Mouse (Mus musculus): ENCODE measurements around the gene Taar7b. TPM values are rescaled to one million over a fixed set of nuclear protein-coding genes. Genes with fewer than 3 reads are reported as not detected.

The Taar7b gene
- polyA plus RNA-seq, 1 experiment from 2014 or later, result not detected

DNA sequence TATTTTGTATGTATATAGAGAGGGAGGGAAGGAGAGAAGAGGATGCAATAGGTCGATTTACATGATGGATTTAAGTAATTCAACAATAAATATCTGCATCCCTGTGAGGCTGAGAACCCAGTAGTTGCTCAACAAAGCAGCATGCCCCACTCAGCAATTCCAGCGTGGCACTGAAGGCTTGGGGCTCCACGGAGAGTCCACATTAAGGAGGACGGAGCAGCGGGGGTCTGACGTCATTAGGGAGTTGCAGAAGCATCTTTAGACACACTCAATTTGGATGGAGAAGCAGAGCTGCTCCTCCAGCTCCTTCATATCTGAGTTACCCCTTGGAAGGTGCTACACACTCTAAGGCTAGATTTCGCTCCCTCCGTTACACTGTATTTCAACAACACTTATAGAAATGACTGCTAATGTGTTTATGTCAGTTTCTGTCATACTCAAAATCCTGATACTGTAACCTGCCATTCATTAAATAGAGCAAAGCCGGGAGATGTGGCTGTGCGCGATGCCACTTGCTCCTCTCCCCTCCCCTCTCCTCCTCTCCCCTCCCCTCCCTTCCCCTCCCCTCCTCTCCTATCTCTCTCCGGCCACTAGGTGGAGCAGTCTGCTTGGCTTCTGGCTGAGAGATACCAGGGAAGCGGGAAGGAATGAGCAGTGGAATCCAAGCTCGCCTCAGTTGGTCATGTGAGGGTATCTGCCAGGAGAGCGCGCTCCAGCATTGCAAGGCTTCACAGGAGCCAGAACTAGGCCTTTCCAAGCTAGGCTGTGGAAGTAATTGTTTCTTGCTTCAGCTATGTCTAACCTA is 20.6 kb upstream of the Taar7b start:
- WGBS (ENCODE audit: insufficient replicate concordance), result 37% methylated on average over 16 of the region's 16 CpGs
- Histone ChIP-seq H3K9me3 (replicated peaks; ENCODE audit: control insufficient read depth, low read length) (no peaks in the 10 kb centered on the region), H3K4me1 (ENCODE audit: control insufficient read depth, insufficient read depth, low read length) (no peaks in the 10 kb centered on the region), H3K27me3 (ENCODE audit: control insufficient read depth, insufficient read depth, low read length) (no peaks in the 10 kb centered on the region), H3K4me3 (ENCODE audit: low read depth, low read length) (no peak overlapping the region), H3K9ac (ENCODE audit: low read depth, low read length) (no peak overlapping the region), H3K36me3 (ENCODE audit: control insufficient read depth, insufficient read depth, low read length) (no peaks in the 10 kb centered on the region), H3K4me2 (no peak overlapping the region), H3K27ac (ENCODE audit: low read depth, low read length) (no peak overlapping the region)
- 0 out of 2 replicates have a peak, but pooled peaks have one; percentile 26 for ATAC-seq (replicated peaks; ENCODE audit: insufficient number of reproducible peaks, low FRiP score, low TSS enrichment)

DNA sequence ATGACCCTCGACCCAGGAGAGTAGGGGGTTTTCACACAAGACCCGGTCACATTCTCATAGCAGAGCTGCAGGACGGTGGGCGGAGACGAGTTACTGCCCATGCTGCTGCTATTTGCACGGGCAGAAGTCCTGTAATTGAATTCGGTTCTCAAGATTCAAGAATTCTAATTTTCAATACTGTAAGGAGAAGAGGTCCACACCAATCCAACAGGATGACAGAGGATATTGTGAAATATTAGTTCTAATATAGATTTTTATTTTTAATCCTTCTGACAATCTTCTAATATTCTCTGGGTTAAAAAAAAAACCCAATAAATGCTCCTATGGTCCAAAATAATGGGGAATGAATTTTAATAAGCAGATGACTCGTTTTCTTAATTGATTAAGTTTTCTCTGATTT is 14.2 kb upstream of the Taar7b start, which contains the start of gene Taar6:
TSS of gene Taar6 (minus strand) at position 101 of the 400 bp plus-strand sequence.
- Histone ChIP-seq H3K9me3 (replicated peaks; ENCODE audit: control insufficient read depth, low read length) (no peaks in the 10 kb centered on the region), H3K9ac (ENCODE audit: low read depth, low read length) (no peak within 1 kb of the TSS), H3K27ac (ENCODE audit: low read depth, low read length) (no peak within 1 kb of the TSS), H3K4me2 (no peak within 1 kb of the TSS), H3K27me3 (ENCODE audit: control insufficient read depth, insufficient read depth, low read length) (no peaks in the 10 kb centered on the region), H3K36me3 (ENCODE audit: control insufficient read depth, insufficient read depth, low read length) (no peaks in the 10 kb centered on the region), H3K4me3 (ENCODE audit: low read depth, low read length) (no peak within 1 kb of the TSS), H3K4me1 (ENCODE audit: control insufficient read depth, insufficient read depth, low read length) (no peaks in the 10 kb centered on the region)
- no peak for ATAC-seq (replicated peaks; ENCODE audit: insufficient number of reproducible peaks, low FRiP score, low TSS enrichment)
- 72% methylated on average over 8 of the region's 8 CpGs for WGBS (ENCODE audit: insufficient replicate concordance)

GRCm38 (mm10) chr10:23986419-23986818 is 13.3 kb upstream of the Taar7b start:
- Histone ChIP-seq H3K4me1 (ENCODE audit: control insufficient read depth, insufficient read depth, low read length) (no peaks in the 10 kb centered on the region), H3K36me3 (ENCODE audit: control insufficient read depth, insufficient read depth, low read length) (no peaks in the 10 kb centered on the region), H3K27ac (ENCODE audit: low read depth, low read length) (no peak overlapping the region), H3K4me2 (no peak overlapping the region), H3K9ac (ENCODE audit: low read depth, low read length) (no peak overlapping the region), H3K4me3 (ENCODE audit: low read depth, low read length) (no peak overlapping the region), H3K9me3 (replicated peaks; ENCODE audit: control insufficient read depth, low read length) (no peaks in the 10 kb centered on the region), H3K27me3 (ENCODE audit: control insufficient read depth, insufficient read depth, low read length) (no peaks in the 10 kb centered on the region)
- 76% methylated on average over 5 of the region's 5 CpGs for WGBS (ENCODE audit: insufficient replicate concordance)
- ATAC-seq (replicated peaks; ENCODE audit: insufficient number of reproducible peaks, low FRiP score, low TSS enrichment), result no peak

- no peak within 1 kb of the TSS for H3K4me2 ChIP-seq
- WGBS (ENCODE audit: insufficient replicate concordance), result 81% methylated on average over 3 of the region's 3 CpGs
- ATAC-seq (replicated peaks; ENCODE audit: insufficient number of reproducible peaks, low FRiP score, low TSS enrichment), result no peak
- no peaks in the 10 kb centered on the region for H3K4me1 ChIP-seq (ENCODE audit: control insufficient read depth, insufficient read depth, low read length)
- no peak within 1 kb of the TSS for H3K9ac ChIP-seq (ENCODE audit: low read depth, low read length)
- no peaks in the 10 kb centered on the region for H3K36me3 ChIP-seq (ENCODE audit: control insufficient read depth, insufficient read depth, low read length)
- no peak within 1 kb of the TSS for H3K27ac ChIP-seq (ENCODE audit: low read depth, low read length)
- no peak within 1 kb of the TSS for H3K4me3 ChIP-seq (ENCODE audit: low read depth, low read length)
- H3K27me3 ChIP-seq (ENCODE audit: control insufficient read depth, insufficient read depth, low read length), result no peaks in the 10 kb centered on the region
- no peaks in the 10 kb centered on the region for H3K9me3 ChIP-seq (replicated peaks; ENCODE audit: control insufficient read depth, low read length)
These were observed 6.4 kb upstream of the Taar7b start, which contains the start of gene Taar7a for GRCm38 (mm10) chr10:23993381-23993780. Taar7a (minus strand) TSS chr10:23993481.

GRCm38 (mm10) chr10:24006442-24006841 is 6.7 kb downstream of the Taar7b start:
- Histone ChIP-seq H3K4me3 (ENCODE audit: low read depth, low read length) (no peak overlapping the region), H3K27ac (ENCODE audit: low read depth, low read length) (no peak overlapping the region), H3K4me2 (no peak overlapping the region), H3K9ac (ENCODE audit: low read depth, low read length) (no peak overlapping the region), H3K27me3 (ENCODE audit: control insufficient read depth, insufficient read depth, low read length) (no peaks in the 10 kb centered on the region), H3K36me3 (ENCODE audit: control insufficient read depth, insufficient read depth, low read length) (no peaks in the 10 kb centered on the region), H3K9me3 (replicated peaks; ENCODE audit: control insufficient read depth, low read length) (no peaks in the 10 kb centered on the region), H3K4me1 (ENCODE audit: control insufficient read depth, insufficient read depth, low read length) (no peaks in the 10 kb centered on the region)
- no peak for ATAC-seq (replicated peaks; ENCODE audit: insufficient number of reproducible peaks, low FRiP score, low TSS enrichment)
- 58% methylated on average over 1 of the region's 1 CpGs for WGBS (ENCODE audit: insufficient replicate concordance)

DNA sequence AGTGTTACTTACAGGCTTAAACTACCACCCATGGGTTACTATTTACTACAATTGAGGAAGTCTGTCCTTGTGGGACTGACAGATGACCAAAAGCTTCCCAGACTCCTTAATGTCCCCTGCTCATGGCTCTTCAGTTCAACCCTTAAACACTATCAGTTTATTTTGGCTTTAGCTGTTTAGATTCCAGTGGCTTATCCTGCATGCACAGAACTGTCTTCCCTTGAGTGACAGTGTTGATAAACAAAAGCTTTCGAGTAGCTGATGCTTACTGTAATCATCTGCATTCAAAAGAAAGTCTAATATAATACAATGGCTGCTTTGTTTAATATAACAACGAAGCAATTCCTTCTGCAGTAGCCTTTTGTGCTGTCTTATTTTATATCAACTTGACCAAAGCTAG is 7.3 kb downstream of the Taar7b start:
- no peaks in the 10 kb centered on the region for H3K27me3 ChIP-seq (ENCODE audit: control insufficient read depth, insufficient read depth, low read length)
- no peak overlapping the region for H3K9ac ChIP-seq (ENCODE audit: low read depth, low read length)
- no peaks in the 10 kb centered on the region for H3K4me1 ChIP-seq (ENCODE audit: control insufficient read depth, insufficient read depth, low read length)
- H3K9me3 ChIP-seq (replicated peaks; ENCODE audit: control insufficient read depth, low read length), result no peaks in the 10 kb centered on the region
- H3K4me3 ChIP-seq (ENCODE audit: low read depth, low read length), result no peak overlapping the region
- 32% methylated on average over 2 of the region's 2 CpGs for WGBS (ENCODE audit: insufficient replicate concordance)
- no peak overlapping the region for H3K4me2 ChIP-seq
- H3K27ac ChIP-seq (ENCODE audit: low read depth, low read length), result no peak overlapping the region
- H3K36me3 ChIP-seq (ENCODE audit: control insufficient read depth, insufficient read depth, low read length), result no peaks in the 10 kb centered on the region
- ATAC-seq (replicated peaks; ENCODE audit: insufficient number of reproducible peaks, low FRiP score, low TSS enrichment), result no peak

GRCm38 (mm10) chr10:24008143-24008542 is 8.4 kb downstream of the Taar7b start:
- H3K9ac ChIP-seq (ENCODE audit: low read depth, low read length), result no peak overlapping the region
- H3K4me3 ChIP-seq (ENCODE audit: low read depth, low read length), result no peak overlapping the region
- no peaks in the 10 kb centered on the region for H3K27me3 ChIP-seq (ENCODE audit: control insufficient read depth, insufficient read depth, low read length)
- no peak for ATAC-seq (replicated peaks; ENCODE audit: insufficient number of reproducible peaks, low FRiP score, low TSS enrichment)
- H3K36me3 ChIP-seq (ENCODE audit: control insufficient read depth, insufficient read depth, low read length), result no peaks in the 10 kb centered on the region
- no peaks in the 10 kb centered on the region for H3K9me3 ChIP-seq (replicated peaks; ENCODE audit: control insufficient read depth, low read length)
- no peaks in the 10 kb centered on the region for H3K4me1 ChIP-seq (ENCODE audit: control insufficient read depth, insufficient read depth, low read length)
- H3K4me2 ChIP-seq, result no peak overlapping the region
- WGBS (ENCODE audit: insufficient replicate concordance), result 81% methylated on average over 1 of the region's 1 CpGs
- no peak overlapping the region for H3K27ac ChIP-seq (ENCODE audit: low read depth, low read length)

- Histone ChIP-seq H3K27me3 (ENCODE audit: control insufficient read depth, insufficient read depth, low read length) (no peaks in the 10 kb centered on the region), H3K36me3 (ENCODE audit: control insufficient read depth, insufficient read depth, low read length) (no peaks in the 10 kb centered on the region), H3K27ac (ENCODE audit: low read depth, low read length) (no peak within 1 kb of the TSS), H3K4me3 (ENCODE audit: low read depth, low read length) (no peak within 1 kb of the TSS), H3K4me2 (no peak within 1 kb of the TSS), H3K4me1 (ENCODE audit: control insufficient read depth, insufficient read depth, low read length) (no peaks in the 10 kb centered on the region), H3K9me3 (replicated peaks; ENCODE audit: control insufficient read depth, low read length) (no peaks in the 10 kb centered on the region), H3K9ac (ENCODE audit: low read depth, low read length) (no peak within 1 kb of the TSS)
- no peak for ATAC-seq (replicated peaks; ENCODE audit: insufficient number of reproducible peaks, low FRiP score, low TSS enrichment)
These were observed 27.2 kb downstream of the Taar7b start, which contains the start of gene Taar7d for GRCm38 (mm10) chr10:24026922-24027321. Taar7d (plus strand) TSS chr10:24027222.

GRCm38 (mm10) chr10:24031347-24031746 is 31.6 kb downstream of the Taar7b start:
- H3K27ac ChIP-seq (ENCODE audit: low read depth, low read length), result no peak overlapping the region
- no peak overlapping the region for H3K4me2 ChIP-seq
- H3K4me3 ChIP-seq (ENCODE audit: low read depth, low read length), result no peak overlapping the region
- H3K9me3 ChIP-seq (replicated peaks; ENCODE audit: control insufficient read depth, low read length), result no peaks in the 10 kb centered on the region
- no peaks in the 10 kb centered on the region for H3K27me3 ChIP-seq (ENCODE audit: control insufficient read depth, insufficient read depth, low read length)
- no peak overlapping the region for H3K9ac ChIP-seq (ENCODE audit: low read depth, low read length)
- no peaks in the 10 kb centered on the region for H3K4me1 ChIP-seq (ENCODE audit: control insufficient read depth, insufficient read depth, low read length)
- no peak for ATAC-seq (replicated peaks; ENCODE audit: insufficient number of reproducible peaks, low FRiP score, low TSS enrichment)
- H3K36me3 ChIP-seq (ENCODE audit: control insufficient read depth, insufficient read depth, low read length), result no peaks in the 10 kb centered on the region

Measured in heart, embryonic 11.5 days (tissue).